Mouse (Mus musculus): ENCODE measurements around the gene 1700123L14Rik. TPM values are rescaled to one million over a fixed set of nuclear protein-coding genes. Genes with fewer than 3 reads are reported as not detected.

Gene 1700123L14Rik
- polyA plus RNA-seq, 1 experiment from 2014 or later: not detected

Other genes with a start within 250 kb of the 1700123L14Rik start
- 2.3 and 3.8 TPM in 2 replicates for gene Fam19a1, start 53.1 kb downstream of the 1700123L14Rik start, polyA plus RNA-seq (2015; fragmentation: Nextera tagmentation; extraction: Ambion mirVana)